In genomic region chr1:121577491-121577890, GRCm38 (mm10) we compare ENCODE assay signal across 34 mouse cellular contexts. TPM values are rescaled to one million over a fixed set of nuclear protein-coding genes. Genes with fewer than 3 reads are reported as not detected.
DNase-seq lines count a peak whose midpoint lies in the region; ATAC-seq lines count a peak whose summit lies in the region.
"Had no signal": no experiment of that assay in that cellular context is flagged by ENCODE, and none has a peak within 500 bp of the region (broad histone marks: within the 10 kb centered on the region; RNA-seq: fewer than 3 reads in every experiment).

No protein-coding gene starts in this region.

- 0 out of 2 replicates have a peak, but pooled peaks have one; percentile 43 for ATAC-seq in forebrain, embryonic 16.5 days
- ATAC-seq in forebrain, embryonic 12.5 days (ENCODE audit: low FRiP score) = no peak
- peak; percentile 23; the same call in 1 of the 2 replicates for ATAC-seq in midbrain, embryonic 12.5 days (ENCODE audit: low FRiP score, low read depth)
- no peak for ATAC-seq in midbrain, embryonic 15.5 days (replicated peaks)
- peak; percentile 43; the same call in 1 of the 2 replicates for ATAC-seq in embryonic facial prominence, embryonic 15.5 days (ENCODE audit: insufficient number of reproducible peaks, low FRiP score, low TSS enrichment, low read depth)
- ATAC-seq: CD4-positive, CD25-positive, alpha-beta regulatory T cell, adult 4 months; hindbrain, postnatal 0 days; intestine, embryonic 15.5 days; liver, embryonic 12.5 days; liver, postnatal 0 days had no signal

- no peak overlapping the region for H3K4me3 ChIP-seq in forebrain, embryonic 16.5 days (replicated peaks; ENCODE audit: low read length)
- H3K4me3 ChIP-seq in forebrain, embryonic 12.5 days (replicated peaks) = no peak overlapping the region
- no peak overlapping the region for H3K4me3 ChIP-seq in midbrain, embryonic 12.5 days
- H3K4me3 ChIP-seq in midbrain, embryonic 15.5 days = no peak overlapping the region
- no peak overlapping the region for H3K4me3 ChIP-seq in embryonic facial prominence, embryonic 15.5 days (replicated peaks)
- H3K4me3 ChIP-seq: gastrocnemius, adult 2 months; heart, embryonic 13.5 days; hindbrain, embryonic 10.5 days; intestine, embryonic 15.5 days; layer of hippocampus, adult 2 months; liver, embryonic 12.5 days; megakaryocyte, embryonic 14.5 days; neural tube, embryonic 15.5 days; stomach, embryonic 15.5 days had no signal

- no peaks in the 10 kb centered on the region for H3K9me3 ChIP-seq in forebrain, embryonic 16.5 days (ENCODE audit: control insufficient read depth, low read length)
- H3K9me3 ChIP-seq in forebrain, embryonic 12.5 days = no peaks in the 10 kb centered on the region
- H3K9me3 ChIP-seq in midbrain, embryonic 12.5 days = no peaks in the 10 kb centered on the region
- no peaks in the 10 kb centered on the region for H3K9me3 ChIP-seq in midbrain, embryonic 15.5 days
- H3K9me3 ChIP-seq in embryonic facial prominence, embryonic 15.5 days (replicated peaks) = no peaks in the 10 kb centered on the region
- H3K9me3 ChIP-seq: heart, embryonic 13.5 days; hindbrain, embryonic 10.5 days; intestine, embryonic 15.5 days; liver, embryonic 12.5 days; megakaryocyte, embryonic 14.5 days; neural tube, embryonic 15.5 days; stomach, embryonic 15.5 days had no signal

- no peak overlapping the region for H3K9ac ChIP-seq in forebrain, embryonic 16.5 days (replicated peaks; ENCODE audit: low read depth, low read length)
- H3K9ac ChIP-seq in forebrain, embryonic 12.5 days = no peak overlapping the region
- H3K9ac ChIP-seq in midbrain, embryonic 12.5 days (replicated peaks) = no peak overlapping the region
- no peak overlapping the region for H3K9ac ChIP-seq in midbrain, embryonic 15.5 days
- H3K9ac ChIP-seq in embryonic facial prominence, embryonic 15.5 days = no peak overlapping the region
- H3K9ac ChIP-seq: heart, embryonic 13.5 days; intestine, embryonic 15.5 days; liver, embryonic 12.5 days; liver, postnatal 0 days; neural tube, embryonic 15.5 days; stomach, embryonic 15.5 days had no signal

- DNase-seq in R1 (ENCODE audit: low read depth, low spot score) = peak; percentile 65
- no peak for DNase-seq in spleen, postnatal 14 days (ENCODE audit: low spot score in 2 of 2)
- DNase-seq: adrenal gland, postnatal 10 days; cerebellum, adult 11 months; cerebellum, adult 9-10 months; cerebellum, postnatal 36 days; gastrocnemius, adult 2 months; gastrocnemius, postnatal 36 days; heart, postnatal 10 days; kidney, adult 2 months; kidney, postnatal 36 days; layer of hippocampus, postnatal 36 days; left cerebral cortex, postnatal 4 days; liver, postnatal 0 days; lung, postnatal 36 days; retina, postnatal 1 day; right cerebral cortex, postnatal 14 days had no signal

- H3K27me3 ChIP-seq in forebrain, embryonic 16.5 days (replicated peaks; ENCODE audit: control insufficient read depth, insufficient read depth, low read length) = no peaks in the 10 kb centered on the region
- no peaks in the 10 kb centered on the region for H3K27me3 ChIP-seq in forebrain, embryonic 12.5 days
- no peaks in the 10 kb centered on the region for H3K27me3 ChIP-seq in midbrain, embryonic 12.5 days
- no peaks in the 10 kb centered on the region for H3K27me3 ChIP-seq in midbrain, embryonic 15.5 days (replicated peaks)
- no peaks in the 10 kb centered on the region for H3K27me3 ChIP-seq in embryonic facial prominence, embryonic 15.5 days
- H3K27me3 ChIP-seq: heart, embryonic 13.5 days; intestine, embryonic 15.5 days; liver, embryonic 12.5 days; neural tube, embryonic 15.5 days; stomach, embryonic 15.5 days had no signal

- no peak overlapping the region for H3K4me2 ChIP-seq in forebrain, embryonic 16.5 days (ENCODE audit: low read length)
- no peak overlapping the region for H3K4me2 ChIP-seq in forebrain, embryonic 12.5 days
- no peak overlapping the region for H3K4me2 ChIP-seq in midbrain, embryonic 12.5 days (replicated peaks)
- H3K4me2 ChIP-seq in midbrain, embryonic 15.5 days = no peak overlapping the region
- H3K4me2 ChIP-seq in embryonic facial prominence, embryonic 15.5 days (replicated peaks) = no peak overlapping the region
- H3K4me2 ChIP-seq: heart, embryonic 13.5 days; intestine, embryonic 15.5 days; liver, embryonic 12.5 days; neural tube, embryonic 15.5 days; stomach, embryonic 15.5 days had no signal

- no peak overlapping the region for H3K27ac ChIP-seq in forebrain, embryonic 16.5 days (ENCODE audit: low read length)
- H3K27ac ChIP-seq in forebrain, embryonic 12.5 days = no peak overlapping the region
- no peak overlapping the region for H3K27ac ChIP-seq in midbrain, embryonic 12.5 days (replicated peaks)
- no peak overlapping the region for H3K27ac ChIP-seq in midbrain, embryonic 15.5 days
- no peak overlapping the region for H3K27ac ChIP-seq in embryonic facial prominence, embryonic 15.5 days (replicated peaks)
- H3K27ac ChIP-seq: gastrocnemius, adult 2 months; heart, embryonic 13.5 days; hindbrain, embryonic 10.5 days; hindbrain, postnatal 0 days; intestine, embryonic 15.5 days; layer of hippocampus, adult 2 months; liver, embryonic 12.5 days; neural tube, embryonic 15.5 days; stomach, embryonic 15.5 days had no signal

- 8% methylated on average over 1 of the region's 1 CpGs for WGBS in forebrain, embryonic 16.5 days
- 29% methylated on average over 1 of the region's 1 CpGs for WGBS in forebrain, embryonic 12.5 days
- WGBS in midbrain, embryonic 12.5 days = 17% methylated on average over 1 of the region's 1 CpGs
- WGBS in midbrain, embryonic 15.5 days = 22% methylated on average over 1 of the region's 1 CpGs
- 25% methylated on average over 1 of the region's 1 CpGs for WGBS in embryonic facial prominence, embryonic 15.5 days

- no peaks in the 10 kb centered on the region for H3K4me1 ChIP-seq in forebrain, embryonic 16.5 days (replicated peaks; ENCODE audit: control insufficient read depth, insufficient read depth, low read length)
- H3K4me1 ChIP-seq in forebrain, embryonic 12.5 days = no peaks in the 10 kb centered on the region
- no peaks in the 10 kb centered on the region for H3K4me1 ChIP-seq in midbrain, embryonic 12.5 days
- H3K4me1 ChIP-seq in midbrain, embryonic 15.5 days = no peaks in the 10 kb centered on the region
- no peaks in the 10 kb centered on the region for H3K4me1 ChIP-seq in embryonic facial prominence, embryonic 15.5 days
- H3K4me1 ChIP-seq: heart, embryonic 13.5 days; hindbrain, embryonic 10.5 days; intestine, embryonic 15.5 days; liver, embryonic 12.5 days; megakaryocyte, embryonic 14.5 days; neural tube, embryonic 15.5 days; stomach, embryonic 15.5 days had no signal

- no peaks in the 10 kb centered on the region for H3K36me3 ChIP-seq in forebrain, embryonic 16.5 days (ENCODE audit: control insufficient read depth, insufficient read depth)
- H3K36me3 ChIP-seq in forebrain, embryonic 12.5 days (replicated peaks) = no peaks in the 10 kb centered on the region
- no peaks in the 10 kb centered on the region for H3K36me3 ChIP-seq in midbrain, embryonic 12.5 days
- no peaks in the 10 kb centered on the region for H3K36me3 ChIP-seq in midbrain, embryonic 15.5 days (replicated peaks)
- H3K36me3 ChIP-seq in embryonic facial prominence, embryonic 15.5 days = no peaks in the 10 kb centered on the region
- H3K36me3 ChIP-seq: heart, embryonic 13.5 days; hindbrain, embryonic 10.5 days; intestine, embryonic 15.5 days; liver, embryonic 12.5 days; neural tube, embryonic 15.5 days; stomach, embryonic 15.5 days had no signal

RNA-seq across cellular contexts. Expression of gene Ddx18, which starts 9.7 kb away (rescaled TPM):
- 37.0 and 40.9 TPM in 2 replicates for polyA plus RNA-seq in forebrain, embryonic 16.5 days (2015; fragmentation: Nextera tagmentation; extraction: Ambion mirVana)
- polyA plus RNA-seq in forebrain, embryonic 12.5 days (2016; fragmentation: Nextera tagmentation; extraction: Ambion mirVana) = 80.4 and 81.5 TPM in 2 replicates
- polyA plus RNA-seq in midbrain, embryonic 12.5 days (2016; fragmentation: Nextera tagmentation; extraction: Ambion mirVana) = 60.2 and 65.2 TPM in 2 replicates
- polyA plus RNA-seq in midbrain, embryonic 15.5 days (2015; fragmentation: Nextera tagmentation; extraction: Ambion mirVana) = 32.8 and 33.9 TPM in 2 replicates
- polyA plus RNA-seq in embryonic facial prominence, embryonic 15.5 days (2015; fragmentation: Nextera tagmentation; extraction: Ambion mirVana) = 53.9 and 61.4 TPM in 2 replicates

RNA-seq across cellular contexts. Expression of gene Htr5b, which starts 49.2 kb away (rescaled TPM):
- polyA plus RNA-seq in forebrain, embryonic 16.5 days (2015; fragmentation: Nextera tagmentation; extraction: Ambion mirVana) = 0.29 and 0.60 TPM in 2 replicates
- 0.29 TPM in 1 of 2 replicates, not detected in the other for polyA plus RNA-seq in forebrain, embryonic 12.5 days (2016; fragmentation: Nextera tagmentation; extraction: Ambion mirVana)
- 0.20 and 0.38 TPM in 2 replicates for polyA plus RNA-seq in midbrain, embryonic 12.5 days (2016; fragmentation: Nextera tagmentation; extraction: Ambion mirVana)
- 2.1 TPM in 2 replicates for polyA plus RNA-seq in midbrain, embryonic 15.5 days (2015; fragmentation: Nextera tagmentation; extraction: Ambion mirVana)
- polyA plus RNA-seq in embryonic facial prominence, embryonic 15.5 days (2015; fragmentation: Nextera tagmentation; extraction: Ambion mirVana) = 0.33 and 0.43 TPM in 2 replicates
- polyA plus RNA-seq: kidney, adult 2 months; liver, embryonic 12.5 days; liver, postnatal 0 days; lung, embryonic 16.5 days; small intestine, adult 2 months had no signal

Comparison
In these comparisons a context has a peak if more than half of its experiments do, and no peak if none do; other contexts are left out.
1. ATAC-seq: peak in forebrain, embryonic 16.5 days (single experiment), midbrain, embryonic 12.5 days (single experiment) and embryonic facial prominence, embryonic 15.5 days (single experiment); none in forebrain, embryonic 12.5 days (single experiment) and midbrain, embryonic 15.5 days (single experiment).